ENCODE assay signal across 8 mouse cellular contexts in the genomic region with DNA sequence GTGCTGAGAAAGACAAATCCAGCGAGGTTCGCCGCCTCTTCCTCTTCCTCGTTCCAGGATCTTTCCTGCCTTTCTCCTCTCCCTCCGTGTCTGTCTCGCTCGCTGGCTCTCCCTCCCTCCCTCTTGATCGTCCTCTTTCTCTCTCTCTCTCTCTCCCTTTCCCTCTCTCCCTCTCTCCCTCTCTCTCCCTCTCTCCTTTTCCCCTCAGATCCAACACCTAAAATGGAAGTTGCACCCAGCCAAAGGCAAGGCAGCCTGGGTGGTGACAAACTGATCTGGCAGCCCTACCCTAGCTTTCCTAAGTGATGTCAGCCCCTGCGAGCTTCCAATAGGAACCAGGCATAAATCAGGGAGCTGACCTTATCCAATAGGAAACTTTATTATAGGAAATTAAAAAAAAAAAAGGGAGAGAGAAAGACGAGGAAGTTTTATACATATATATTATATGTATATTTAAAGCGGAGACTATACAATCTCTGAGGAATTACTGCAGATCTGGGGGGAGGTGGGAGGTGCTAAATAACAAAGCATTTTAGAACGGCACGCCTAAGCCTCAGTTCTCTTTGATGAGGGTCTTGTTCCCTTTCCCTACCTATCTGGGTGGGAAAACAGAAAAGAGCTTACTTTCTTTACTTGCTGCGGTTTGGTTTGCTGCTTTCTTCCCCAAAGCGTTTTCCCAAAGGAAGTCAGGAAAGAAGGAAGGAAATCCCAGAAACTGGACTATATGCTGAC. TPM values are rescaled to one million over a fixed set of nuclear protein-coding genes. Genes with fewer than 3 reads are reported as not detected.
DNase-seq lines count a peak whose midpoint lies in the region; ATAC-seq lines count a peak whose summit lies in the region.

Gene Ctnnd1, minus strand, starts transcription at position 302 of the 732 bp plus-strand sequence.

- no peaks in the 10 kb centered on the region for H3K9me3 ChIP-seq in embryonic facial prominence, embryonic 12.5 days
- H3K9me3 ChIP-seq in midbrain, embryonic 11.5 days (ENCODE audit: control insufficient read depth, low read length), result no peaks in the 10 kb centered on the region
- no peaks in the 10 kb centered on the region for H3K9me3 ChIP-seq in stomach, embryonic 14.5 days (ENCODE audit: control insufficient read depth, low read depth, low read length)

- peak within 1 kb of the TSS; percentile 96 for H3K27ac ChIP-seq in embryonic facial prominence, embryonic 12.5 days
- peak within 1 kb of the TSS; percentile 66 for H3K27ac ChIP-seq in midbrain, embryonic 11.5 days (ENCODE audit: low read depth, low read length)
- H3K27ac ChIP-seq in stomach, embryonic 14.5 days (ENCODE audit: low read length), result peak within 1 kb of the TSS; percentile 97

- no peaks in the 10 kb centered on the region for H3K27me3 ChIP-seq in embryonic facial prominence, embryonic 12.5 days
- no peaks in the 10 kb centered on the region for H3K27me3 ChIP-seq in midbrain, embryonic 11.5 days (ENCODE audit: control insufficient read depth, insufficient read depth, low read length)
- H3K27me3 ChIP-seq in stomach, embryonic 14.5 days (ENCODE audit: control insufficient read depth, insufficient read depth, low read length), result no peaks in the 10 kb centered on the region

- 0% methylated on average over 15 of the region's 15 CpGs for WGBS in embryonic facial prominence, embryonic 12.5 days
- WGBS in midbrain, embryonic 11.5 days, result under 1% methylated on average over 15 of the region's 15 CpGs
- WGBS in stomach, embryonic 14.5 days, result under 1% methylated on average over 15 of the region's 15 CpGs

- H3K4me1 ChIP-seq in embryonic facial prominence, embryonic 12.5 days, result 0 out of 2 replicates have a peak, but pooled peaks cover 8% of the 10 kb centered on the region
- peaks cover 6% of the 10 kb centered on the region for H3K4me1 ChIP-seq in midbrain, embryonic 11.5 days (ENCODE audit: control insufficient read depth, insufficient read depth, low read length)
- H3K4me1 ChIP-seq in stomach, embryonic 14.5 days (ENCODE audit: control insufficient read depth, insufficient read depth, low read length), result peaks cover 7% of the 10 kb centered on the region; the same call in 1 of the 2 replicates

- intact Hi-C loops in left cerebral cortex, postnatal 4 days (cut with DNase I), result no loop called here

- peak within 1 kb of the TSS; percentile 83 for H3K4me2 ChIP-seq in embryonic facial prominence, embryonic 12.5 days (replicated peaks)
- H3K4me2 ChIP-seq in midbrain, embryonic 11.5 days, result peak within 1 kb of the TSS; percentile 64
- H3K4me2 ChIP-seq in stomach, embryonic 14.5 days (replicated peaks; ENCODE audit: low read depth, low read length), result peak within 1 kb of the TSS; percentile 74

- H3K36me3 ChIP-seq in embryonic facial prominence, embryonic 12.5 days, result no peaks in the 10 kb centered on the region
- no peaks in the 10 kb centered on the region; the same call in 1 of the 2 replicates for H3K36me3 ChIP-seq in midbrain, embryonic 11.5 days (ENCODE audit: control insufficient read depth, insufficient read depth, low read length)
- H3K36me3 ChIP-seq in stomach, embryonic 14.5 days (ENCODE audit: control insufficient read depth, insufficient read depth, low read length), result no peaks in the 10 kb centered on the region

- DNase-seq in thymus, postnatal 0 days (ENCODE audit: low spot score), result peak; percentile 20
- no peak for DNase-seq in thymus, postnatal 36 days
- DNase-seq in kidney, adult 11 months, result peak; percentile 91
- DNase-seq in left cerebral cortex, postnatal 4 days, result peak; percentile 82
- peak; percentile 98 for DNase-seq in midbrain, embryonic 11.5 days (ENCODE audit: low spot score, missing footprints)

- peak within 1 kb of the TSS; percentile 85 for H3K9ac ChIP-seq in embryonic facial prominence, embryonic 12.5 days
- H3K9ac ChIP-seq in midbrain, embryonic 11.5 days (ENCODE audit: low read length), result peak within 1 kb of the TSS; percentile 79
- peak within 1 kb of the TSS; percentile 71 for H3K9ac ChIP-seq in stomach, embryonic 14.5 days (replicated peaks; ENCODE audit: low read depth, low read length)

- H3K4me3 ChIP-seq in embryonic facial prominence, embryonic 12.5 days, result peak within 1 kb of the TSS; percentile 67
- peak within 1 kb of the TSS; percentile 69 for H3K4me3 ChIP-seq in midbrain, embryonic 11.5 days (ENCODE audit: low read depth, low read length)
- peak within 1 kb of the TSS; percentile 63 for H3K4me3 ChIP-seq in stomach, embryonic 14.5 days (ENCODE audit: low read depth, low read length)

- peak; percentile 97 for ATAC-seq in embryonic facial prominence, embryonic 12.5 days (ENCODE audit: insufficient number of reproducible peaks, insufficient read depth, low FRiP score, low TSS enrichment)
- peak; percentile 98 for ATAC-seq in granulocyte monocyte progenitor cell, adult 5-6 weeks (replicated peaks; ENCODE audit: poor library complexity, severe bottlenecking)
- peak; percentile 98 for ATAC-seq in midbrain, embryonic 11.5 days (ENCODE audit: low FRiP score)
- peak; percentile 97 for ATAC-seq in stomach, embryonic 14.5 days (ENCODE audit: insufficient number of reproducible peaks, insufficient read depth, low FRiP score, low read depth)

RNA-seq across cellular contexts. Expression of gene Ctnnd1, which starts in this region (rescaled TPM):
- polyA plus RNA-seq in thymus, postnatal 0 days (2015; fragmentation: Nextera tagmentation; extraction: Ambion mirVana), result 6.9 and 7.0 TPM in 2 replicates
- 45.5 and 49.0 TPM in 2 replicates for polyA plus RNA-seq in embryonic facial prominence, embryonic 12.5 days (2016; fragmentation: Nextera tagmentation; extraction: Ambion mirVana)
- 30.6 and 34.8 TPM in 2 replicates for total RNA-seq in granulocyte monocyte progenitor cell, adult 5-6 weeks (2014; fragmentation: Nextera tagmentation)
- 27.4 and 44.7 TPM in 2 replicates for total RNA-seq in granulocyte monocyte progenitor cell, adult 5-6 weeks (2017)
- 10 to 100 TPM; 70.4 to 88.0 TPM for total RNA-seq in left cerebral cortex, postnatal 4 days (2021)
- polyA plus RNA-seq in midbrain, embryonic 11.5 days (2014; fragmentation: Nextera tagmentation; extraction: Ambion mirVana), result 36.8 and 38.3 TPM in 2 replicates
- polyA plus RNA-seq in stomach, embryonic 14.5 days (2014; fragmentation: Nextera tagmentation; extraction: Ambion mirVana), result 63.5 and 68.2 TPM in 2 replicates

Comparison
In these comparisons a context has a peak if more than half of its experiments do, and no peak if none do; other contexts are left out.
1. DNase-seq: peak in thymus, postnatal 0 days (single experiment), kidney, adult 11 months (single experiment), left cerebral cortex, postnatal 4 days (single experiment) and midbrain, embryonic 11.5 days (single experiment); none in thymus, postnatal 36 days (0 of 2).
2. Peak in every context shown above with its lines, with median percentiles within 50 percentile points of each other: ATAC-seq, H3K27ac ChIP-seq, H3K4me2 ChIP-seq, H3K4me3 ChIP-seq and H3K9ac ChIP-seq.